Mouse (Mus musculus): ENCODE results near the gene Rnf123. TPM values are rescaled to one million over a fixed set of nuclear protein-coding genes. Genes with fewer than 3 reads are reported as not detected.

Gene Rnf123
- total RNA-seq, 1 experiment from 2014 or later, result 40.5 TPM

- no peak for ATAC-seq (replicated peaks in 1 of 2; ENCODE audit: insufficient read depth in 1 of 2, low FRiP score in 2 of 2, low TSS enrichment in 1 of 2, low read depth in 1 of 2, poor library complexity in 2 of 2, severe bottlenecking in 2 of 2)
These were observed 10.6 kb downstream of the Rnf123 start for GRCm38 (mm10) chr9:108072481-108072924.

GRCm38 (mm10) chr9:108071801-108072200 is 11.3 kb downstream of the Rnf123 start:
- no peak for ATAC-seq (replicated peaks in 1 of 2; ENCODE audit: insufficient read depth in 1 of 2, low FRiP score in 2 of 2, low TSS enrichment in 1 of 2, low read depth in 1 of 2, poor library complexity in 2 of 2, severe bottlenecking in 2 of 2)

GRCm38 (mm10) chr9:108069529-108069928 is 13.6 kb downstream of the Rnf123 start:
- ATAC-seq (replicated peaks in 1 of 2; ENCODE audit: insufficient read depth in 1 of 2, low FRiP score in 2 of 2, low TSS enrichment in 1 of 2, low read depth in 1 of 2, poor library complexity in 2 of 2, severe bottlenecking in 2 of 2), result no peak

- ATAC-seq (replicated peaks in 1 of 2; ENCODE audit: insufficient read depth in 1 of 2, low FRiP score in 2 of 2, low TSS enrichment in 1 of 2, low read depth in 1 of 2, poor library complexity in 2 of 2, severe bottlenecking in 2 of 2), result no peak
These were observed 14.1 kb downstream of the Rnf123 start for GRCm38 (mm10) chr9:108069007-108069406.

- ATAC-seq (replicated peaks in 1 of 2; ENCODE audit: insufficient read depth in 1 of 2, low FRiP score in 2 of 2, low TSS enrichment in 1 of 2, low read depth in 1 of 2, poor library complexity in 2 of 2, severe bottlenecking in 2 of 2), result peak; percentile 65 to 69
These were observed 15.2 kb downstream of the Rnf123 start for GRCm38 (mm10) chr9:108067900-108068299.

- no peak for ATAC-seq (replicated peaks in 1 of 2; ENCODE audit: insufficient read depth in 1 of 2, low FRiP score in 2 of 2, low TSS enrichment in 1 of 2, low read depth in 1 of 2, poor library complexity in 2 of 2, severe bottlenecking in 2 of 2)
These were observed 15.9 kb downstream of the Rnf123 start for GRCm38 (mm10) chr9:108067199-108067598.

- peak; percentile 71 to 80 for ATAC-seq (replicated peaks in 1 of 2; ENCODE audit: insufficient read depth in 1 of 2, low FRiP score in 2 of 2, low TSS enrichment in 1 of 2, low read depth in 1 of 2, poor library complexity in 2 of 2, severe bottlenecking in 2 of 2)
These were observed 17.6 kb downstream of the Rnf123 start for GRCm38 (mm10) chr9:108065491-108066011.

- no peak for ATAC-seq (replicated peaks in 1 of 2; ENCODE audit: insufficient read depth in 1 of 2, low FRiP score in 2 of 2, low TSS enrichment in 1 of 2, low read depth in 1 of 2, poor library complexity in 2 of 2, severe bottlenecking in 2 of 2)
These were observed 19.8 kb downstream of the Rnf123 start for GRCm38 (mm10) chr9:108063361-108063760.

GRCm38 (mm10) chr9:108062142-108062541 is 21.0 kb downstream of the Rnf123 start:
- no peak for ATAC-seq (replicated peaks in 1 of 2; ENCODE audit: insufficient read depth in 1 of 2, low FRiP score in 2 of 2, low TSS enrichment in 1 of 2, low read depth in 1 of 2, poor library complexity in 2 of 2, severe bottlenecking in 2 of 2)

- ATAC-seq (replicated peaks in 1 of 2; ENCODE audit: insufficient read depth in 1 of 2, low FRiP score in 2 of 2, low TSS enrichment in 1 of 2, low read depth in 1 of 2, poor library complexity in 2 of 2, severe bottlenecking in 2 of 2), result no peak
These were observed 24.9 kb downstream of the Rnf123 start for GRCm38 (mm10) chr9:108058291-108058690.

GRCm38 (mm10) chr9:108057262-108057562 is 25.9 kb downstream of the Rnf123 start:
- no peak for ATAC-seq (replicated peaks in 1 of 2; ENCODE audit: insufficient read depth in 1 of 2, low FRiP score in 2 of 2, low TSS enrichment in 1 of 2, low read depth in 1 of 2, poor library complexity in 2 of 2, severe bottlenecking in 2 of 2)

GRCm38 (mm10) chr9:108056361-108057261 is 26.5 kb downstream of the Rnf123 start:
- ATAC-seq (replicated peaks in 1 of 2; ENCODE audit: insufficient read depth in 1 of 2, low FRiP score in 2 of 2, low TSS enrichment in 1 of 2, low read depth in 1 of 2, poor library complexity in 2 of 2, severe bottlenecking in 2 of 2), result no peak

- ATAC-seq (replicated peaks in 1 of 2; ENCODE audit: insufficient read depth in 1 of 2, low FRiP score in 2 of 2, low TSS enrichment in 1 of 2, low read depth in 1 of 2, poor library complexity in 2 of 2, severe bottlenecking in 2 of 2), result no peak
These were observed 27.4 kb downstream of the Rnf123 start for GRCm38 (mm10) chr9:108055661-108056237.

GRCm38 (mm10) chr9:108055061-108055460 is 28.1 kb downstream of the Rnf123 start:
- ATAC-seq (replicated peaks in 1 of 2; ENCODE audit: insufficient read depth in 1 of 2, low FRiP score in 2 of 2, low TSS enrichment in 1 of 2, low read depth in 1 of 2, poor library complexity in 2 of 2, severe bottlenecking in 2 of 2), result no peak

- ATAC-seq (replicated peaks in 1 of 2; ENCODE audit: insufficient read depth in 1 of 2, low FRiP score in 2 of 2, low TSS enrichment in 1 of 2, low read depth in 1 of 2, poor library complexity in 2 of 2, severe bottlenecking in 2 of 2), result no peak
These were observed 28.7 kb downstream of the Rnf123 start for GRCm38 (mm10) chr9:108054331-108055040.

GRCm38 (mm10) chr9:108053665-108054225 is 29.4 kb downstream of the Rnf123 start:
- ATAC-seq (replicated peaks in 1 of 2; ENCODE audit: insufficient read depth in 1 of 2, low FRiP score in 2 of 2, low TSS enrichment in 1 of 2, low read depth in 1 of 2, poor library complexity in 2 of 2, severe bottlenecking in 2 of 2), result no peak

GRCm38 (mm10) chr9:108052885-108053664 is 30.1 kb downstream of the Rnf123 start, which contains the start of gene Amigo3:
TSS of gene Amigo3 (plus strand) at chr9:108053159.
- peak; percentile 72 to 80 for ATAC-seq (replicated peaks in 1 of 2; ENCODE audit: insufficient read depth in 1 of 2, low FRiP score in 2 of 2, low TSS enrichment in 1 of 2, low read depth in 1 of 2, poor library complexity in 2 of 2, severe bottlenecking in 2 of 2)
